Mouse (Mus musculus) liver, adult 10 weeks (tissue): ENCODE results near the gene Olig3. TPM values are rescaled to one million over a fixed set of nuclear protein-coding genes. Genes with fewer than 3 reads are reported as not detected.

Experiments used
- polyA plus RNA-seq: library from polyadenylated mRNA; stranded (reverse); fragments of 350-450 nt; fragmentation: Illumina TruSeq; extraction: RNeasy Lipid Tissue Mini Kit (QIAGEN cat#74804); gene quantifications from one replicate; pipeline ENCODE4 v1.2.3, GENCODE M21; 2014; ENCODE audit warnings: low read depth, low replicate concordance

Gene Olig3
- not detected for polyA plus RNA-seq

GRCm38 (mm10) chr10:19356071-19356583, at the start of gene Olig3:
Olig3 (plus strand) TSS chr10:19356533.

Other genes with a start within 250 kb of the Olig3 start
- gene Ifngr1, start 235.4 kb downstream of the Olig3 start, polyA plus RNA-seq = 21.7 TPM